8 mouse cellular contexts compared by ENCODE assay signal in genomic region chr3:52195486-52195885, GRCm38 (mm10).
DNase-seq lines count a peak whose midpoint lies in the region; ATAC-seq and TF ChIP-seq lines count a peak whose summit lies in the region.

No protein-coding gene starts in this region.

- intact Hi-C loops in left cerebral cortex, adult 2 months (cut with DNase I): loop anchor here (5.0 to 10.0 kb wide), 4 partner anchors 281 to 633 kb away; partner anchors contain the start of gene Setd7

- no peaks in the 10 kb centered on the region for H3K36me3 ChIP-seq in forebrain, embryonic 14.5 days (ENCODE audit: control insufficient read depth, insufficient read depth, low read length)
- no peaks in the 10 kb centered on the region for H3K36me3 ChIP-seq in intestine, embryonic 16.5 days (ENCODE audit: control insufficient read depth, insufficient read depth, low read length)
- no peaks in the 10 kb centered on the region for H3K36me3 ChIP-seq in neural tube, embryonic 13.5 days

- peak overlapping the region; percentile 79; the same call in 1 of the 2 replicates for H3K27ac ChIP-seq in layer of hippocampus, adult 2 months
- H3K27ac ChIP-seq in forebrain, embryonic 14.5 days (ENCODE audit: low read depth, low read length): no peak overlapping the region
- no peak overlapping the region for H3K27ac ChIP-seq in intestine, embryonic 16.5 days (ENCODE audit: low read length)
- H3K27ac ChIP-seq in neural tube, embryonic 13.5 days (replicated peaks): peak overlapping the region; percentile 92
- H3K27ac ChIP-seq in left cerebral cortex, adult 2 months: no peak overlapping the region

- no peak overlapping the region for H3K4me3 ChIP-seq in layer of hippocampus, adult 2 months
- H3K4me3 ChIP-seq in forebrain, embryonic 14.5 days (ENCODE audit: low read depth, low read length): no peak overlapping the region
- no peak overlapping the region; the same call in 1 of the 2 replicates for H3K4me3 ChIP-seq in intestine, embryonic 16.5 days (ENCODE audit: low read length)
- H3K4me3 ChIP-seq in neural tube, embryonic 13.5 days: peak overlapping the region; percentile 44
- no peak overlapping the region for H3K4me3 ChIP-seq in left cerebral cortex, adult 2 months

- TF ChIP-seq CTCF in layer of hippocampus, adult 2 months (conservative IDR thresholded peaks at IDR 0.05): no peak
- no peak for TF ChIP-seq CTCF in left cerebral cortex, adult 2 months (IDR thresholded peaks at IDR 0.05)

- H3K27me3 ChIP-seq in forebrain, embryonic 14.5 days (replicated peaks; ENCODE audit: control insufficient read depth, insufficient read depth, low read length): no peaks in the 10 kb centered on the region
- no peaks in the 10 kb centered on the region for H3K27me3 ChIP-seq in intestine, embryonic 16.5 days (replicated peaks; ENCODE audit: control insufficient read depth, insufficient read depth, low read length)
- no peaks in the 10 kb centered on the region for H3K27me3 ChIP-seq in neural tube, embryonic 13.5 days

- DNase-seq in layer of hippocampus, adult 2 months (ENCODE audit: low spot score in 2 of 2): no peak
- DNase-seq in layer of hippocampus, adult 9-10 months (ENCODE audit: low spot score): no peak
- no peak for DNase-seq in forebrain, embryonic 14.5 days (ENCODE audit: low spot score)
- no peak for DNase-seq in left cerebral cortex, adult 2 months (ENCODE audit: extremely low spot score in 1 of 2, low spot score in 2 of 2)
- no peak for DNase-seq in kidney, postnatal 14 days
- DNase-seq in spleen, postnatal 36 days (ENCODE audit: low spot score in 2 of 2): no peak

- peak overlapping the region; percentile 79 for H3K4me2 ChIP-seq in forebrain, embryonic 14.5 days (ENCODE audit: low read length)
- peak overlapping the region; percentile 91; the same call in 1 of the 2 replicates for H3K4me2 ChIP-seq in intestine, embryonic 16.5 days (ENCODE audit: low read depth, low read length)
- peak overlapping the region; percentile 78 for H3K4me2 ChIP-seq in neural tube, embryonic 13.5 days

- H3K9me3 ChIP-seq in forebrain, embryonic 14.5 days (replicated peaks; ENCODE audit: control insufficient read depth, low read length): no peaks in the 10 kb centered on the region
- no peaks in the 10 kb centered on the region for H3K9me3 ChIP-seq in intestine, embryonic 16.5 days (ENCODE audit: control insufficient read depth, low read length)
- no peaks in the 10 kb centered on the region for H3K9me3 ChIP-seq in neural tube, embryonic 13.5 days

- no peak for ATAC-seq in forebrain, embryonic 14.5 days
- ATAC-seq in intestine, embryonic 16.5 days: no peak
- no peak for ATAC-seq in neural tube, embryonic 13.5 days (ENCODE audit: low read depth)

- H3K9ac ChIP-seq in forebrain, embryonic 14.5 days (ENCODE audit: low read length): peak overlapping the region; percentile 82
- peak overlapping the region; percentile 79; the same call in 1 of the 2 replicates for H3K9ac ChIP-seq in intestine, embryonic 16.5 days (ENCODE audit: low read depth, low read length)
- peak overlapping the region; percentile 85 for H3K9ac ChIP-seq in neural tube, embryonic 13.5 days

- H3K4me1 ChIP-seq in forebrain, embryonic 14.5 days (ENCODE audit: control insufficient read depth, insufficient read depth, low read length): peaks cover 8% of the 10 kb centered on the region
- H3K4me1 ChIP-seq in intestine, embryonic 16.5 days (ENCODE audit: control insufficient read depth, insufficient read depth, low read length): peaks cover 17% of the 10 kb centered on the region
- H3K4me1 ChIP-seq in neural tube, embryonic 13.5 days (replicated peaks): peaks cover 26% of the 10 kb centered on the region

- 76% methylated on average over 3 of the region's 3 CpGs for whole genome bisulfite sequencing in forebrain, embryonic 14.5 days
- WGBS in intestine, embryonic 16.5 days: 56% methylated on average over 3 of the region's 3 CpGs
- 55% methylated on average over 3 of the region's 3 CpGs for WGBS in neural tube, embryonic 13.5 days

Comparison
In these comparisons a context has a peak if more than half of its experiments do, and no peak if none do; other contexts are left out.
1. H3K27ac ChIP-seq: peak in layer of hippocampus, adult 2 months (single experiment) and neural tube, embryonic 13.5 days (single experiment); none in forebrain, embryonic 14.5 days (single experiment), intestine, embryonic 16.5 days (single experiment) and left cerebral cortex, adult 2 months (single experiment).
2. Peak in every context shown above with its lines, with median percentiles within 50 percentile points of each other: H3K4me2 ChIP-seq and H3K9ac ChIP-seq.